Mouse (Mus musculus) granulocyte monocyte progenitor cell, adult 5-6 weeks (primary cell): ENCODE measurements around the gene Vps13c. TPM values are rescaled to one million over a fixed set of nuclear protein-coding genes. Genes with fewer than 3 reads are reported as not detected.

ENCODE experiments used
- ATAC-seq: replicated peaks from 2 replicates; pipeline ENCODE4 v1.8.0; 2016; ENCODE audit warnings: mild to moderate bottlenecking, moderate TSS enrichment, inconsistent platforms; ENCODE audit not compliant: poor library complexity, severe bottlenecking
- total RNA-seq, 2 experiments: library from RNA; stranded (forward) in 1 of 2; stranded (reverse) in 1 of 2; fragments of 200-712, 200-1000 nt in 1 of 2; fragments of >200 nt in 1 of 2; fragmentation: Nextera tagmentation in 1 of 2; gene quantifications; 2 replicates each; pipeline ENCODE4 v1.2.3; 2014 to 2017

The Vps13c gene
- total RNA-seq, 2 experiments from 2014 or later = 56.3 to 75.6 TPM

DNA sequence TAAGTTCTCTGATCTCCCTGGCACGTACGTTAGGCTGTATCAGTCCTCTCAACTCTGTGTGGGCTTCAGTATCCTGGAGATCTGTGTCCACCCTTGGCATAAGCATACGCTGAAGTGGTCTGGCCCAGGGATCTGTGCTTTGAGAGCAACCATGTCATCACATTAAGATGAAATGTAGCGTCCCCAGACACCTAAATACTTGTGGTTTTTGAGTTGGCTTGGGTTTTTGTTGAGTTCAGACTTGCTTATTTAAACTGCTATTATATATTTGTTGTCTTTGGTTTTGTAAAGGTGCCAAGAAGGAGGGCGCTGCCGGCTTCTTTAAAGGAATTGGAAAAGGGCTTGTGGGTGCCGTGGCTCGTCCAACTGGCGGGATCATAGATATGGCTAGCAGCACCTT, 135.3 kb downstream of the Vps13c start:
- no peak for ATAC-seq

DNA sequence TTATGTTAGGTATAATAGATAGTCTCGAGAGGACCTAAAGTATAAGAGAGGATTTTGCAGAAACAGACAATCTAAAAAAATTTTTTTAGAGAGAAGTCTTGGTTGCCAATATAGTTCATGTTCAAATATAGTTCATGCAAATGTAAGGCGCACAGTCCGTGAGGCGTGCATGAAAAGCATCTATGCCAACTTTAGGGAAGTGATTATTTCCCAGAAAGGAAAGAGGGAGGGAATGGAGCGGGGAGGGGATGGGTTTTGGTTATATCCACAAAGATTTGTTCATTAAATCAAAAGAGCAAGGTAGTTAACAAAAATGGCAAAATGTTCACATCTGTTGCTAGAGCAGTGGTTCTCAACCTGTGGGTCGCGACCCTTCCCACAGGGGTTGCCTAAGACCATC, 166.4 kb downstream of the Vps13c start:
- ATAC-seq = no peak

DNA sequence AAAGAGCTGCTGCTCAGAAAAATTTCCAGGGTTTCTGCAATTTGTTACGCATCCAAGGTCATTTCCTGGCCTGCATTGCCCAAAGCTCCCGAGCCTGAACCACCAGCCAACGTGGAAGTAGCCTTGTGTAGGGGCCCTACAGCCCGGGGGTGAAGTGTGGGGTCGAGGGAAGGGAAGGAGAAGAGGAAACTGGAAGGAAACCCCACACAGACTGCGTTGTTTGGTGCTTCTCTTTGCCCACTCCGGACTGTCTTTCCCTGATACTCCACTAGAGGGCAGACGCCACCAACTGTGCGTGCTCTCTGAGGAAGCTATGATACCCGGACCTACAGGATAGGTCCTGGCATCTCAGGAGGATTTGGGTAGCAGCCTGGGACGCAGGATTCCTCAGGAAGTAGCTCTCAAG, 174.8 kb downstream of the Vps13c start:
- peak; percentile 87 for ATAC-seq

DNA sequence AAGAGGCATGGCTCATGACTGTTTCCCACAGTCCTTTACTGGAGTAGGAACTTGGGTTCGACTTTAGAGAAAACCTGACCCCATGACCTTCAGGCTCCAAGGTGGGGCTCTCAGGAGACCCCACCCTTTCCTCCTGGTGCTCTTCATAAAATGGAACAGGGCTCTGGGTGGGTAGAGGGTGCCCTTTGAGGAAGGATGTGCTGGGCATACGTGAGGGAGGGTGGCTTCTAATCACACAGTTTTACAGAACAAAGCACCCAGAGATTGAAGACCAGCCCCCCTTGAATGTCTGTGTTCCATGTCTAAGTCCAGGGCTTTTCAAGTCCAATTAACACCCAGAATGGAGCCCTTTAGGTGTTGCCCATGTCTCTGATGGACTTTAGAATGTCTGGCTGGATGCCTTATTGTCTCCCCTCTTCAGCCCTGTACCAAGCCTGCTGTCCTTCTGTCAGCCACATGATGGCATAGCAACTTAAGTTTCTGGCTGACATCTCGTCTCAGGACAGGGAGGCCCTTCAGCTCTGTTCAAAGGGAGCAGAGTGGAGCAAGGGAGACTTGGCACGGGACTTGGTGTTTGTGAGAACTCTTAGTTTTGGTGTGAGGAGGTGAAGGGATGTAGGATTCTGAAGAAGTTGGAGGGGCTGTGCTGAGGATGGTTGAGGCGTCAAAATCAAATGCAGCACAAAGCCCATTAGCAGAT, 176.2 kb downstream of the Vps13c start:
- ATAC-seq = no peak

DNA sequence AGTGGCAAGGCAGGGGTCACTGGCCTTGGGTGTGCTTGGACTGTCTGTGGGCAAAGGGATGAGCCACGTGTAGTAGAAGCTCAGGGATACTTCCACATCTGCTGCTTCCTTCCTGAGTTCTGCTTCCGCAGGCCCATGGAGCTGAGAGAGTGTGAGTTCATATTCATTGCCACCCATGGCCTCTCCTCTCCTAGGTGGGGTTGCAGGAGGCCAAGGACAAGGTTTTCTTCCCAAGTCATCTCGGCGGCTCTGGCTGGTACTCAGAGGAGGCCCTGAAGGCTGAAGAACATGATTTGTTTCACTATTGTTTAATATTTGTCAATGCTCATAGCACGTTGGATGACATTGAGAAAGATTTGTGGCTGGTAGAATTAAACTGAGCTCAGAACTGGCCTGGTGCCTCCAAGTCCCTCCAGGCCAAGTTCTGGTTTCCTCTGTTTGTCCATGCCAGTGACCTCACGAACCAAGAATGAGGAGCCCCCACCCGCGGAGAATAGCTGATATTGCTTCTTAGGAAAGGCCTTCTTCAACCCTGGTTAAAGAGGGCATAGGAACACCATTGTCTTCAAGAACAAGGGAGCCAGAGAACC, 180.7 kb downstream of the Vps13c start:
- no peak for ATAC-seq

DNA sequence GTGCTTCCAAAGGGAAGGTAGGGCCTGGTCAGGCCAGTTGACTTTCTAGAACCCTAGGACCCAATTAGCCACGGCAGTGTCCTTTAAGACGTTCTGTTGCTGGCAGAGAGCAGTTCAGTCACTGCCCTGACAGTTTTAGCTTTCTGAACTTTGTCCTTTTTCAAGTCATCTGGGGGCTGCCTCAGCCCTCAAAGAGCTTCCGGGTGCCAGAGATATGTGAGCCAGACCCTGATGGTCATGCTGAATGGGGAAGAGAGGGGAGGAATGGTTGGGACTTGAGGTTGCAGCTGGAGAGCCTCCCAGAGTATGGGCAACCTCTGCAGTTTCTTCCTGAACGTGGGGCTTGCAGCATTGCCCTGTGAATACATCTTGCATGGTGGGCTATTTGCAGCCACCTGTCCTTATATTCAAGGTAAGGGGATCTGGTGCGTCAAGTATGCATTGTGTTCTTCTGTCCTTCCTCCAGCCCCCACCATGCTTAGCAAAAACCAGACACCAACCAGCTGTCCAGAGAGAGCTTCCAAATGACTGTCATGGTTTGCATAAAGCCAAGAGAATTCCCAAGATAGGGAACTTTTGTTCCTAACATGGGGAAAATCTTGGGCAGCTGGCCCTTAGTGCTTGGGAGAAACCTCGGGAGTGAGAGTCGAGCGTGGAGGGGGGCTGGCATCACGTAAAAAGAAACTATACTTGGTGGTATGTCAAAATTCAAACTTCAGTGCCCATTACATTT, 182.3 kb downstream of the Vps13c start:
- ATAC-seq = no peak

DNA sequence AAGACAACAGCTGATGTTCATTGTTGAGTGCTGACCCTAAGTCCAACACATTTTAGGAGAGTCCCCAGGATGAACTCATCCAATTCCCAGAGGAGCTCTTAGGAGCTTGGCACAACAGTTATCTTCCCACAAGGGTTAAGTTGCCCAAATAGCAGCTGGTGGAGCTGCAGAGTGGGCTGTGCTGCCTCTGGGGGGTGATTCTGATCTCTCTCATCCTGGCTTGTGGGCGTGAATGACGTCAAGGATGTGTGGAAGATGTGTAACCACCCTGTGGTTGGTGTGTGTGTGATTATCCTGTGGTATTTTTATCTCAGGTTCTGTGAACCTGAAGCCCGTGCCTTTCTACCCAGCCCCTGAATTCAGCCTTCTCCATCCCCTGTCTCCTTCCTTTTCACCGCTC, 188.4 kb downstream of the Vps13c start:
- no peak for ATAC-seq

DNA sequence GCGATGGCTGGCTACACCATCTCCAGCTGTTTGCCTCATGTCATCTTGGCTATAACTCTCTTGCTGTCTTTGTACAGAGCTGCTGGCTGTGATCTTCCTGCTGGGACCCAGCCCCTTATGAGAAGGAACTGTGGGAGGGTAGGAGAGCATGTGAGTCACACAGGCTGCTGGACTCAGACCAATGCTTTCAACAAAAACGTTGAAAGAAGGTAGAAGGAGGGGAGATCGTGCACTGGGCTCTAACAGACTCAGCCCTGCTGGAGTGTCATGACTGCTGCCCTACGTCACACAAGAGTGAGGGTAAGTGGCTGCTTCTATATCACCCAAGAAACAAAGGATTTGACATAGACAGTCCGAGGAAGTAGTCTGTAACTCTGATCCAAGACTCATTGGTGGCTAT, 193.6 kb downstream of the Vps13c start:
- ATAC-seq = no peak

Other genes with a start within 250 kb of the Vps13c start
- not detected in 2 replicates for gene C2cd4b, start 81.0 kb upstream of the Vps13c start, total RNA-seq (2014; fragmentation: Nextera tagmentation)
- not detected in 2 replicates for gene C2cd4b, start 81.0 kb upstream of the Vps13c start, total RNA-seq (2017)
- gene C2cd4a, start 8.1 kb upstream of the Vps13c start, total RNA-seq (2014; fragmentation: Nextera tagmentation) = not detected in 2 replicates
- not detected in 2 replicates for gene C2cd4a, start 8.1 kb upstream of the Vps13c start, total RNA-seq (2017)